Mouse (Mus musculus): ENCODE measurements around the gene Susd1.

DNA sequence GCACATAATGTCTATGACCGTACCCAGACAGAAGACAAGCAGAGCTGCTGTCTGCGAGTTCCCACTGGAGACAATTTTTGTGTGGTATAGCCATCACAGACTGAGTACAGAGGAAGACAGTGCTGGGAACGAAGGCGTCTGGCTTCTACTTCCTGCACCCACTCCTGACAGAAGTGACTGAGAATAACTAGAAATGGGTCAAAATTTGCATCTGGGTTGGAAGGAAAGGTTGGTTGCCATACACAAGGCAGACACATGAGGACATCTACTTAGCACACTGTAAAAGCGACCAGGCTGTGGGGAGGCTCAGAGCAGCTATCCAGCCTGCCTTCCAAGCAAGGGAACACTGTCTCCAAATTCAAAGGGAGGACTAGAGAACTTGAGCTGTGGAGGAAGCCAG lies 66.5 kb downstream of the Susd1 start:
- no peak for TF ChIP-seq CTCF (IDR thresholded peaks at IDR 0.05; ENCODE audit: borderline replicate concordance, insufficient read depth, low read depth, low read length)
- no peak for TF ChIP-seq POLR2A (IDR thresholded peaks at IDR 0.05; ENCODE audit: borderline replicate concordance, insufficient read depth, low read length)

Data from cerebellum, adult 2 months (tissue).